Comparison of ENCODE assay signal across 8 mouse cellular contexts in genomic region chr5:67260531-67261371, GRCm38 (mm10). TPM values are rescaled to one million over a fixed set of nuclear protein-coding genes. Genes with fewer than 3 reads are reported as not detected.
DNase-seq lines count a peak whose midpoint lies in the region; ATAC-seq and TF ChIP-seq lines count a peak whose summit lies in the region.

Tmem33 (plus strand) TSS chr5:67260565.

- peaks cover 18% of the 10 kb centered on the region for H3K4me1 ChIP-seq in forebrain, embryonic 10.5 days
- peaks cover 8% of the 10 kb centered on the region for H3K4me1 ChIP-seq in heart, embryonic 15.5 days (replicated peaks)
- H3K4me1 ChIP-seq in liver, embryonic 14.5 days (replicated peaks; ENCODE audit: control insufficient read depth in 2 of 2, insufficient read depth in 2 of 2, low read length in 1 of 2): peaks cover 10 to 21% of the 10 kb centered on the region in 2 experiments
- peaks cover 2% of the 10 kb centered on the region; the same call in 1 of the 2 replicates for H3K4me1 ChIP-seq in neural tube, embryonic 11.5 days (ENCODE audit: control insufficient read depth, insufficient read depth, low read length)
- H3K4me1 ChIP-seq in stomach, postnatal 0 days (replicated peaks; ENCODE audit: control insufficient read depth, insufficient read depth): no peaks in the 10 kb centered on the region

- H3K36me3 ChIP-seq in forebrain, embryonic 10.5 days (replicated peaks): peaks cover 36% of the 10 kb centered on the region
- peaks cover 19% of the 10 kb centered on the region for H3K36me3 ChIP-seq in heart, embryonic 15.5 days
- peaks cover 19% of the 10 kb centered on the region for H3K36me3 ChIP-seq in liver, embryonic 14.5 days (replicated peaks; ENCODE audit: control insufficient read depth, insufficient read depth, low read depth)
- peaks cover 3% of the 10 kb centered on the region; the same call in 1 of the 2 replicates for H3K36me3 ChIP-seq in neural tube, embryonic 11.5 days (ENCODE audit: control insufficient read depth, insufficient read depth, low read length)
- peaks cover 7% of the 10 kb centered on the region; the same call in 1 of the 2 replicates for H3K36me3 ChIP-seq in stomach, postnatal 0 days (ENCODE audit: control insufficient read depth, insufficient read depth, low read length)

- ATAC-seq in heart, embryonic 15.5 days (replicated peaks; ENCODE audit: insufficient number of reproducible peaks, insufficient read depth, low FRiP score, low read depth): peak; percentile 87
- ATAC-seq in liver, embryonic 14.5 days (ENCODE audit: insufficient read depth): peak; percentile 89
- ATAC-seq in neural tube, embryonic 11.5 days (ENCODE audit: insufficient read depth, low FRiP score, low TSS enrichment): peak; percentile 82
- peak; percentile 95 for ATAC-seq in stomach, postnatal 0 days (ENCODE audit: low FRiP score, low TSS enrichment)

- peak within 1 kb of the TSS; percentile 74 for H3K9ac ChIP-seq in heart, embryonic 15.5 days
- H3K9ac ChIP-seq in liver, embryonic 14.5 days (replicated peaks): peak within 1 kb of the TSS; percentile 86
- peak within 1 kb of the TSS; percentile 85 for H3K9ac ChIP-seq in neural tube, embryonic 11.5 days (ENCODE audit: low read length)
- peak within 1 kb of the TSS; percentile 90 for H3K9ac ChIP-seq in stomach, postnatal 0 days (ENCODE audit: low read length)

- H3K27me3 ChIP-seq in forebrain, embryonic 10.5 days (ENCODE audit: poor library complexity, severe bottlenecking): no peaks in the 10 kb centered on the region
- no peaks in the 10 kb centered on the region for H3K27me3 ChIP-seq in heart, embryonic 15.5 days
- H3K27me3 ChIP-seq in liver, embryonic 14.5 days (ENCODE audit: control insufficient read depth, insufficient read depth, low read length): no peaks in the 10 kb centered on the region; the same call in 1 of the 2 replicates
- no peaks in the 10 kb centered on the region for H3K27me3 ChIP-seq in neural tube, embryonic 11.5 days (ENCODE audit: control insufficient read depth, insufficient read depth, low read length)
- no peaks in the 10 kb centered on the region for H3K27me3 ChIP-seq in stomach, postnatal 0 days (ENCODE audit: control insufficient read depth, insufficient read depth, low read length)

- H3K4me2 ChIP-seq in heart, embryonic 15.5 days: peak within 1 kb of the TSS; percentile 79
- peak within 1 kb of the TSS; percentile 89 for H3K4me2 ChIP-seq in liver, embryonic 14.5 days (ENCODE audit: low read depth)
- peak within 1 kb of the TSS; percentile 57 for H3K4me2 ChIP-seq in neural tube, embryonic 11.5 days (ENCODE audit: low read depth)
- peak within 1 kb of the TSS; percentile 74 for H3K4me2 ChIP-seq in stomach, postnatal 0 days (replicated peaks; ENCODE audit: low read depth)

- DNase-seq in CD8-positive naive resting alpha-beta T cell, adult 2 months (ENCODE audit: low read depth in 2 of 2, low spot score in 2 of 2): peak; percentile 84 to 87
- DNase-seq in c-Kit-positive CD71-negative TER-119-negative erythroid progenitor cells, embryonic 14.5 days (ENCODE audit: low read depth): peak; percentile 97
- peak; percentile 92 for DNase-seq in forebrain, embryonic 10.5 days (ENCODE audit: extremely low spot score, low spot score)
- peak; percentile 96 to 97 for DNase-seq in kidney, postnatal 25 days
- DNase-seq in liver, embryonic 14.5 days (ENCODE audit: low read depth in 3 of 3, low spot score in 3 of 3): peak; percentile 96 to 97 (median 97)
- peak; percentile 92 for DNase-seq in neural tube, embryonic 11.5 days (ENCODE audit: low spot score)
- DNase-seq in stomach, postnatal 0 days (ENCODE audit: low spot score): peak; percentile 94

- peak; percentile 34; the same call in 1 of the 2 replicates for TF ChIP-seq EP300 in liver, embryonic 14.5 days (IDR thresholded peaks at IDR 0.05; ENCODE audit: low read depth)
- no peak for TF ChIP-seq EP300 in stomach, postnatal 0 days (optimal IDR thresholded peaks at IDR 0.05)

- under 1% methylated on average over 67 of the region's 67 CpGs for WGBS in forebrain, embryonic 10.5 days
- under 1% methylated on average over 67 of the region's 67 CpGs for WGBS in heart, embryonic 15.5 days
- under 1% methylated on average over 67 of the region's 67 CpGs for WGBS in liver, embryonic 14.5 days (ENCODE audit: insufficient replicate concordance)
- WGBS in neural tube, embryonic 11.5 days: under 1% methylated on average over 67 of the region's 67 CpGs
- 0% methylated on average over 67 of the region's 67 CpGs for WGBS in stomach, postnatal 0 days

- H3K27ac ChIP-seq in forebrain, embryonic 10.5 days: peak within 1 kb of the TSS; percentile 92
- H3K27ac ChIP-seq in heart, embryonic 15.5 days: peak within 1 kb of the TSS; percentile 97
- H3K27ac ChIP-seq in liver, embryonic 14.5 days: peak within 1 kb of the TSS; percentile 83
- H3K27ac ChIP-seq in neural tube, embryonic 11.5 days (ENCODE audit: low read depth, low read length): peak within 1 kb of the TSS; percentile 92
- peak within 1 kb of the TSS; percentile 97 for H3K27ac ChIP-seq in stomach, postnatal 0 days (replicated peaks)

- no peak for TF ChIP-seq CTCF in liver, embryonic 14.5 days (IDR thresholded peaks at IDR 0.05; ENCODE audit: low read depth)
- no peak for TF ChIP-seq CTCF in stomach, postnatal 0 days (IDR thresholded peaks at IDR 0.05; ENCODE audit: low read depth)

- H3K4me3 ChIP-seq in forebrain, embryonic 10.5 days: peak within 1 kb of the TSS; percentile 77
- H3K4me3 ChIP-seq in heart, embryonic 15.5 days: peak within 1 kb of the TSS; percentile 98
- peak within 1 kb of the TSS; percentile 80 to 96 for H3K4me3 ChIP-seq in liver, embryonic 14.5 days (ENCODE audit: insufficient read depth in 1 of 2, low read depth in 2 of 2, low read length in 2 of 2)
- peak within 1 kb of the TSS; percentile 87 for H3K4me3 ChIP-seq in neural tube, embryonic 11.5 days (ENCODE audit: low read depth, low read length)
- peak within 1 kb of the TSS; percentile 89 for H3K4me3 ChIP-seq in stomach, postnatal 0 days (ENCODE audit: low read depth, low read length)

- H3K9me3 ChIP-seq in forebrain, embryonic 10.5 days: no peaks in the 10 kb centered on the region
- no peaks in the 10 kb centered on the region for H3K9me3 ChIP-seq in heart, embryonic 15.5 days (replicated peaks)
- H3K9me3 ChIP-seq in liver, embryonic 14.5 days (ENCODE audit: control insufficient read depth, low read length): no peaks in the 10 kb centered on the region
- H3K9me3 ChIP-seq in neural tube, embryonic 11.5 days (ENCODE audit: control insufficient read depth, low read length): no peaks in the 10 kb centered on the region
- H3K9me3 ChIP-seq in stomach, postnatal 0 days (ENCODE audit: control insufficient read depth, low read length): no peaks in the 10 kb centered on the region

RNA-seq across cellular contexts. Expression of gene Tmem33, which starts in this region (rescaled TPM):
- polyA plus RNA-seq in forebrain, embryonic 10.5 days (2016; fragmentation: Nextera tagmentation; extraction: Ambion mirVana): 117 and 133 TPM in 2 replicates
- 46.4 and 47.0 TPM in 2 replicates for polyA plus RNA-seq in heart, embryonic 15.5 days (2015; fragmentation: Nextera tagmentation; extraction: Ambion mirVana)
- 41.4 and 45.3 TPM in 2 replicates for polyA plus RNA-seq in liver, embryonic 14.5 days (2012; rRNA removed)
- polyA plus RNA-seq in liver, embryonic 14.5 days (2014; fragmentation: Nextera tagmentation; extraction: Ambion mirVana): 83.7 and 83.8 TPM in 2 replicates
- polyA plus RNA-seq in neural tube, embryonic 11.5 days (2014; fragmentation: Nextera tagmentation; extraction: Ambion mirVana): 101 and 104 TPM in 2 replicates
- 98.1 and 106 TPM in 2 replicates for polyA plus RNA-seq in stomach, postnatal 0 days (2015; fragmentation: Nextera tagmentation; extraction: Ambion mirVana)

Comparison
In these comparisons a context has a peak if more than half of its experiments do, and no peak if none do; other contexts are left out.
1. Peak in every context shown above with its lines: DNase-seq, ATAC-seq, H3K4me3 ChIP-seq and H3K27ac ChIP-seq.